Mouse (Mus musculus): ENCODE data around the gene Prl8a2.

GRCm38 (mm10) chr13:27390746-27391145 is 45.3 kb downstream of the Prl8a2 start, which contains the start of gene Prl2b1:
- no peak for TF ChIP-seq NANOG (IDR thresholded peaks at IDR 0.05; ENCODE audit: borderline replicate concordance, low read length)
- no peak for TF ChIP-seq CTCF (conservative IDR thresholded peaks at IDR 0.05; ENCODE audit: low read length)
- no peak for TF ChIP-seq POU5F1 (IDR thresholded peaks at IDR 0.05; ENCODE audit: borderline replicate concordance, low read length)

All from E14TG2a.4 (cell line).